Mouse (Mus musculus) fibroblast of lung, adult 2 months (primary cell): ENCODE measurements around the gene Bclaf1.

Experiments
- DNase-seq: peaks from one replicate; pipeline ENCODE4 v3.0.0-alpha.2; 2011; ENCODE audit warnings: low read depth

The Bclaf1 gene

GRCm38 (mm10) chr10:20317466-20317865 is 5.2 kb downstream of the Bclaf1 start:
- DNase-seq: no peak

GRCm38 (mm10) chr10:20326226-20326625 is 14.0 kb downstream of the Bclaf1 start:
- DNase-seq: no peak

GRCm38 (mm10) chr10:20331262-20331661 is 19.0 kb downstream of the Bclaf1 start:
- no peak for DNase-seq

- no peak for DNase-seq
These were observed 25.6 kb downstream of the Bclaf1 start for GRCm38 (mm10) chr10:20337872-20338271.

- no peak for DNase-seq
These were observed 33.5 kb downstream of the Bclaf1 start for GRCm38 (mm10) chr10:20345736-20346135.

- DNase-seq: peak; percentile 75
These were observed 35.3 kb downstream of the Bclaf1 start, which contains the start of gene Mtfr2 for GRCm38 (mm10) chr10:20347285-20348214. Gene Mtfr2 (plus strand): TSS chr10:20347770.

GRCm38 (mm10) chr10:20348894-20349293 is 36.6 kb downstream of the Bclaf1 start:
- no peak for DNase-seq

GRCm38 (mm10) chr10:20361542-20362449 is 49.5 kb downstream of the Bclaf1 start:
- DNase-seq: no peak

- DNase-seq: no peak
These were observed 50.3 kb downstream of the Bclaf1 start for GRCm38 (mm10) chr10:20362450-20363118.

GRCm38 (mm10) chr10:20372046-20372445 is 59.8 kb downstream of the Bclaf1 start:
- DNase-seq: no peak

GRCm38 (mm10) chr10:20377621-20378020 is 65.4 kb downstream of the Bclaf1 start:
- no peak for DNase-seq

- peak; percentile 26 for DNase-seq
These were observed 66.9 kb downstream of the Bclaf1 start for GRCm38 (mm10) chr10:20379071-20379735.

- no peak for DNase-seq
These were observed 68.5 kb downstream of the Bclaf1 start for GRCm38 (mm10) chr10:20380798-20381197.

- no peak for DNase-seq
These were observed 69.1 kb downstream of the Bclaf1 start for GRCm38 (mm10) chr10:20381352-20381751.

- DNase-seq: no peak
These were observed 70.6 kb downstream of the Bclaf1 start for GRCm38 (mm10) chr10:20382807-20383419.

- no peak for DNase-seq
These were observed 78.3 kb downstream of the Bclaf1 start for GRCm38 (mm10) chr10:20390568-20390967.
